Mouse (Mus musculus) small intestine, adult 2 months (tissue): ENCODE results near the gene Man2b2. TPM values are rescaled to one million over a fixed set of nuclear protein-coding genes. Genes with fewer than 3 reads are reported as not detected.

Experiments used
- H3K27ac ChIP-seq: fragments of 200-500 bp; 2 replicates; pipeline ENCODE4 v1.5.1; 2012; ENCODE audit warnings: low read depth, low read length, control low read depth, inconsistent platforms; ENCODE audit not compliant: insufficient read depth
- H3K27me3 ChIP-seq: fragments of 200-500 bp; 2 replicates; pipeline ENCODE4 v1.6.1; 2012; ENCODE audit warnings: mild to moderate bottlenecking, moderate library complexity, low read length, inconsistent platforms; ENCODE audit not compliant: control insufficient read depth, insufficient read depth
- H3K36me3 ChIP-seq: fragments of 200-500 bp; 2 replicates; pipeline ENCODE4 v1.6.1; 2012; ENCODE audit warnings: mild to moderate bottlenecking, low read length, control low read depth, inconsistent platforms; ENCODE audit not compliant: control insufficient read depth, insufficient read depth
- H3K4me1 ChIP-seq: fragments of 200-500 bp; 2 replicates; pipeline ENCODE4 v1.6.1; 2012; ENCODE audit warnings: low read length, inconsistent platforms, mixed read lengths; ENCODE audit not compliant: control insufficient read depth, insufficient read depth, insufficient read length
- H3K4me3 ChIP-seq: fragments of 200-500 bp; 2 replicates; pipeline ENCODE4 v1.5.1; 2012; ENCODE audit warnings: low read depth, mild to moderate bottlenecking, control low read depth, inconsistent platforms, low read length, moderate library complexity
- CTCF ChIP-seq: fragments of 200-500 bp; IDR thresholded peaks from 2 replicates; pipeline ENCODE4 v1.5.1; 2012; ENCODE audit warnings: low read depth, mild to moderate bottlenecking, control low read depth, inconsistent platforms, low read length, moderate library complexity, mixed read lengths; ENCODE audit not compliant: insufficient replicate concordance, insufficient read length; ENCODE audit errors: extremely low read depth
- POLR2A ChIP-seq: fragments of 200-500 bp; IDR thresholded peaks from 2 replicates; pipeline ENCODE4 v1.6.1; 2012; ENCODE audit warnings: low read depth, mild to moderate bottlenecking, control low read depth, inconsistent platforms, low read length, moderate library complexity
- WGBS: fragments of 180-500 bp; shearing (Covaris S2); methylation state at CpG from one replicate; pipeline ENCODE4 v1.1.7; 2018; 5-methylcytosine and 5-hydroxymethylcytosine counted together
- polyA plus RNA-seq: library from polyadenylated mRNA; depleted of rRNA; stranded (reverse); fragments of >200 nt; gene quantifications from 2 replicates; pipeline ENCODE4 v1.2.3, GENCODE M21; 2012; rRNA removed

Man2b2 gene
- polyA plus RNA-seq, 1 experiment: 104 TPM

- Histone ChIP-seq H3K27me3 (no peaks in the 10 kb centered on the region; the same call in 1 of the 2 replicates), H3K4me3 (no peak overlapping the region), H3K4me1 (no peaks in the 10 kb centered on the region), H3K27ac (no peak overlapping the region), H3K36me3 (no peaks in the 10 kb centered on the region)
- 54% methylated on average over 3 of the region's 3 CpGs for WGBS
- TF ChIP-seq CTCF (no peak), POLR2A (no peak)
Measured at GRCm38 (mm10) chr5:36769603-36770002, 60.9 kb downstream of the Man2b2 start.

DNA sequence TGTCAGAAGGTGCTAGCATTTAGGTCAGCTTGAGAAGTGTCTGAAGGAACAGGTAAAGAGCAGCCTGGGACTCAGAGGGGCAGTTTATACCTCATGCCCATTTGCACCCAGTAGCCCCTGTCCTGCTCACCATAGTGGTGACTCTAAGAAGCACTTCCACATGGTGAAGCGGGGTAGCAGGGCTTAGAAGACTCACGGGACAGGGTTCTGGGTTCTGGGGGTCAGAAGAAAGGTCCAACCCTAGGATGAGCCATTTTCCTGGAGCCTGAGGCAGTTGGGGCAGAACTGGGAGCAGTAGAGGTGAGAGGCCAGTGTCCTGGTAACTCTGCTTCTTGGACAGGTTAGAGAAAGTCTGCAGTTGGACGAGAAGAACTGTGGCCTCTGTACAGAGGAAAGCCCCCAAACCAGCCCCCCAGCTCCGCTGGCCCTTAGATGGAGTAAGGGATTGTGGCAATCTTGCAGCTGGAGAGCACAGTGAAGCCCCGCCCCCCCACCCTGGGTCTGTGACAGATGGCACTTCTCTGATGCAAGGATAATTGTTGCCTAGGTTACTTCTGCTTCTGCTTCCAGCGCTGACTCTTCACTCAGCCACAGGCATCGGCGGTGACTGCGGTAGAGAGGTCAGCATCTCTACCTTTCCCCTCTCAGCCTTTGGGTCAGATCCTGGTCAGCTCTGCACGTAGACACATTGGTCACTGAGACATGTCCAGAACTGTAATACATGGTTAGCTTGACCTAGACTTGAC, 63.3 kb downstream of the Man2b2 start:
- WGBS: 38% methylated on average over 10 of the region's 10 CpGs
- Histone ChIP-seq H3K27ac (no peak overlapping the region), H3K4me1 (no peaks in the 10 kb centered on the region), H3K36me3 (no peaks in the 10 kb centered on the region), H3K27me3 (no peaks in the 10 kb centered on the region; the same call in 1 of the 2 replicates), H3K4me3 (no peak overlapping the region)
- TF ChIP-seq POLR2A (no peak), CTCF (no peak)

DNA sequence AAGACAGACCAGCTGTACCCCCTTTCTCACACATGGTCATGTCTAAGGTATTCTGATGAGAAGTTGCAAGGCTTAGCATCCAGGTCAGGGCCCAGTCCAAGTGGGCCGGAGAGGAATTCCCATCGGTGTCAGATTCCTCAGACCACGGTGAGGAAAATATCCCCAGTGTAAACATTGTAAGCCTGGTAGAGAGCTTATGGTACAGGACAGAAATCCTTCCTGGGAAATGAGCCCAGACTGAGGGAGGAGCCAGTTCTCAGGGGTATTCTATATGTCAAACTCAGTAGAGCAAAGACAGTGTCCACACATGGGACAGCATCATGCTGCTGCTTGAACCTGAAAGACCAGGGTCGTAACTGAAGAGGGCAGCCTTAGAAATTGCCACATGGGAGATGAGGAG, 70.6 kb downstream of the Man2b2 start:
- no peak overlapping the region for H3K27ac ChIP-seq
- 0 out of 2 replicates have a peak, but pooled peaks cover 3% of the 10 kb centered on the region for H3K27me3 ChIP-seq

DNA sequence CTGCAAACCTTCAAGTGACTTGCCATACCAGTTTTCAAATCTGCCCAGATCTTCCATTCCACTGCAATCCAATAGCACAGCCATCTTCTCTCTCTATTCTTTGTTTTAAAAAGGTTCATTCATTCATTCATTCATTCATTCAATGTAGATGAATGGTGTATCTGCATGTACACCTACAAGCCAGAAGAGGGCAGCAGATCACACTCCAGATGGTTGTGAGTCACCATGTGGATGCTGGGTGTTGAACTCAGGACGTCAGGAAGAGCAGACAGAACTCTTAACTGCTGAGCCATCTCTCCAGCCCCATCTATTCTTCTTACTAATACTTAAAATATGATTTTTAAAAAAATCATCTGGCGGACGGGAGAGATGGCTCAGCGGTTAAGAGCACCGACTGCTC, 73.4 kb downstream of the Man2b2 start:
- peak; percentile 45; the same call in 1 of the 2 replicates for TF ChIP-seq CTCF
- no peak for TF ChIP-seq POLR2A
- Histone ChIP-seq H3K4me3 (no peak overlapping the region), H3K4me1 (no peaks in the 10 kb centered on the region), H3K27ac (no peak overlapping the region), H3K36me3 (no peaks in the 10 kb centered on the region), H3K27me3 (0 out of 2 replicates have a peak, but pooled peaks cover 3% of the 10 kb centered on the region)
- WGBS: 71% methylated on average over 5 of the region's 5 CpGs

More for the DNA sequence above, 70.6 kb downstream of the Man2b2 start:
- TF ChIP-seq POLR2A: no peak
- TF ChIP-seq CTCF: no peak
- no peaks in the 10 kb centered on the region for H3K4me1 ChIP-seq
- no peak overlapping the region for H3K4me3 ChIP-seq
- no peaks in the 10 kb centered on the region for H3K36me3 ChIP-seq
- WGBS: 62% methylated on average over 4 of the region's 4 CpGs

Other genes with a start within 250 kb of the Man2b2 start
- gene Tbc1d14, start 237.4 kb downstream of the Man2b2 start, polyA plus RNA-seq: 21.1 and 21.7 TPM in 2 replicates
- 14.4 and 27.4 TPM in 2 replicates for gene D5Ertd579e, start 134.6 kb downstream of the Man2b2 start, polyA plus RNA-seq
- 30.4 and 31.0 TPM in 2 replicates for gene Bloc1s4, start 82.0 kb downstream of the Man2b2 start, polyA plus RNA-seq
- gene Mrfap1, start 33.9 kb downstream of the Man2b2 start, polyA plus RNA-seq: 69.3 and 132 TPM in 2 replicates
- 0.62 and 0.89 TPM in 2 replicates for gene Ppp2r2c, start 37.9 kb upstream of the Man2b2 start, polyA plus RNA-seq
- gene Wfs1, start 158.6 kb upstream of the Man2b2 start, polyA plus RNA-seq: 16.7 and 23.5 TPM in 2 replicates